Comparison of ENCODE assay signal across 7 mouse cellular contexts in genomic region chr16:20496671-20497600, GRCm38 (mm10). TPM values are rescaled to one million over a fixed set of nuclear protein-coding genes. Genes with fewer than 3 reads are reported as not detected.
DNase-seq lines count a peak whose midpoint lies in the region; ATAC-seq and TF ChIP-seq lines count a peak whose summit lies in the region.

No protein-coding gene starts in this region.

- no peak overlapping the region for H3K9ac ChIP-seq in MEL (ENCODE audit: control insufficient read depth, low read depth, low read length, poor library complexity, severe bottlenecking)
- peak overlapping the region; percentile 7; the same call in 1 of the 2 replicates for H3K9ac ChIP-seq in forebrain, embryonic 11.5 days (ENCODE audit: low read length)
- H3K9ac ChIP-seq in lung, postnatal 0 days (replicated peaks; ENCODE audit: low read depth) = peak overlapping the region; percentile 39; the same call in 1 of the 2 replicates

- H3K27me3 ChIP-seq in MEL (ENCODE audit: control insufficient read depth in 1 of 2, insufficient read depth in 2 of 2, low read length in 2 of 2) = no peaks in the 10 kb centered on the region
- H3K27me3 ChIP-seq in forebrain, embryonic 11.5 days (ENCODE audit: control insufficient read depth, insufficient read depth, low read length) = no peaks in the 10 kb centered on the region; the same call in 1 of the 2 replicates
- H3K27me3 ChIP-seq in lung, postnatal 0 days (replicated peaks; ENCODE audit: insufficient read depth, low read length) = no peaks in the 10 kb centered on the region

- TF ChIP-seq POLR2A in MEL (IDR thresholded peaks at IDR 0.05; ENCODE audit: control insufficient read depth in 1 of 2, insufficient read depth in 1 of 2, low read depth in 1 of 2, low read length in 2 of 2, poor library complexity in 1 of 2) = no peak

- peak; percentile 42 to 84 (median 67) for TF ChIP-seq CTCF in MEL (IDR thresholded peaks at IDR 0.05 in 2 of 3, conservative IDR thresholded peaks at IDR 0.05 in 1 of 3; ENCODE audit: control insufficient read depth in 1 of 3, insufficient read depth in 1 of 3, low read depth in 2 of 3, low read length in 3 of 3, poor library complexity in 1 of 3, severe bottlenecking in 1 of 3)
- TF ChIP-seq CTCF in lung, postnatal 0 days (IDR thresholded peaks at IDR 0.05) = peak; percentile 87

- H3K4me3 ChIP-seq in MEL (ENCODE audit: control insufficient read depth in 1 of 2, insufficient read depth in 1 of 2, low read depth in 2 of 2, low read length in 2 of 2) = no peak overlapping the region
- peak overlapping the region; percentile 27 for H3K4me3 ChIP-seq in forebrain, embryonic 11.5 days (ENCODE audit: low read depth, low read length)
- H3K4me3 ChIP-seq in lung, postnatal 0 days (ENCODE audit: low read depth, low read length) = peak overlapping the region; percentile 35

- 17% methylated on average over 25 of the region's 25 CpGs for WGBS in forebrain, embryonic 11.5 days
- WGBS in lung, postnatal 0 days = 17% methylated on average over 25 of the region's 25 CpGs

- H3K79me2 ChIP-seq in MEL (ENCODE audit: control insufficient read depth, insufficient read depth, low read length, poor library complexity) = peaks cover 11% of the 10 kb centered on the region

- peak overlapping the region; percentile 50 for H3K4me2 ChIP-seq in forebrain, embryonic 11.5 days (ENCODE audit: low read depth, low read length, severe bottlenecking)
- peak overlapping the region; percentile 67 for H3K4me2 ChIP-seq in lung, postnatal 0 days (replicated peaks; ENCODE audit: low read depth, low read length)

- 0 out of 2 replicates have a peak, but pooled peaks have one; percentile 22 for ATAC-seq in forebrain, embryonic 11.5 days (replicated peaks; ENCODE audit: low FRiP score)
- peak; percentile 50 for ATAC-seq in lung, postnatal 0 days

- peaks cover 5 to 8% of the 10 kb centered on the region in 2 experiments for H3K4me1 ChIP-seq in MEL (ENCODE audit: control insufficient read depth in 1 of 2, insufficient read depth in 2 of 2, low read length in 2 of 2)
- H3K4me1 ChIP-seq in forebrain, embryonic 11.5 days (replicated peaks; ENCODE audit: control insufficient read depth, insufficient read depth, low read length) = peaks cover 2% of the 10 kb centered on the region; the same call in 1 of the 2 replicates
- H3K4me1 ChIP-seq in lung, postnatal 0 days (ENCODE audit: insufficient read depth, low read depth, low read length) = peaks cover 2% of the 10 kb centered on the region; the same call in 1 of the 2 replicates

- peaks cover 9 to 18% of the 10 kb centered on the region in 2 experiments for H3K36me3 ChIP-seq in MEL (ENCODE audit: control insufficient read depth in 1 of 2, insufficient read depth in 2 of 2, low read length in 2 of 2)
- peaks cover 4% of the 10 kb centered on the region for H3K36me3 ChIP-seq in forebrain, embryonic 11.5 days (ENCODE audit: control insufficient read depth, insufficient read depth, low read length)
- H3K36me3 ChIP-seq in lung, postnatal 0 days (ENCODE audit: insufficient read depth, low read length) = peaks cover 9% of the 10 kb centered on the region; the same call in 1 of the 2 replicates

- TF ChIP-seq EP300 in MEL (IDR thresholded peaks at IDR 0.05; ENCODE audit: low read depth in 1 of 2, low read length in 2 of 2) = no peak
- TF ChIP-seq EP300 in lung, postnatal 0 days (IDR thresholded peaks at IDR 0.05) = no peak

- no peaks in the 10 kb centered on the region for H3K9me3 ChIP-seq in MEL (replicated peaks; ENCODE audit: insufficient read depth, low read length)
- no peaks in the 10 kb centered on the region for H3K9me3 ChIP-seq in forebrain, embryonic 11.5 days (ENCODE audit: control insufficient read depth, low read length)
- H3K9me3 ChIP-seq in lung, postnatal 0 days (ENCODE audit: low read length) = no peaks in the 10 kb centered on the region

- no peak overlapping the region for H3K27ac ChIP-seq in MEL (ENCODE audit: control insufficient read depth, low read depth, low read length)
- no peak overlapping the region for H3K27ac ChIP-seq in forebrain, embryonic 11.5 days (ENCODE audit: low read depth, low read length)
- peak overlapping the region; percentile 63 for H3K27ac ChIP-seq in lung, postnatal 0 days (ENCODE audit: low read length)

- peak; percentile 88 for TF ChIP-seq RAD21 in MEL (IDR thresholded peaks at IDR 0.05; ENCODE audit: low read depth, low read length)

- peak; percentile 82 for DNase-seq in MEL (ENCODE audit: low read depth, low spot score)
- DNase-seq in c-Kit-negative CD71-positive TER-119-positive erythroid progenitor cells, embryonic 14.5 days (ENCODE audit: low read depth, low spot score) = peak; percentile 62
- DNase-seq in forebrain, embryonic 11.5 days (ENCODE audit: low spot score) = peak; percentile 65
- peak; percentile 69 for DNase-seq in heart, postnatal 4 days
- DNase-seq in layer of hippocampus, adult 8-10 months (ENCODE audit: low spot score in 2 of 2) = peak; percentile 35 to 58
- peak; percentile 94 for DNase-seq in lung, postnatal 0 days (ENCODE audit: low spot score)
- DNase-seq in retina, embryonic 14.5 days (ENCODE audit: low spot score) = peak; percentile 87

TF ChIP-seq in MEL, 35 proteins besides CTCF, POLR2A, EP300 and RAD21 (continues in another document):
- TF ChIP-seq SIN3A (IDR thresholded peaks at IDR 0.05; ENCODE audit: low read length) = peak; percentile 56; the same call in 1 of the 2 replicates
- TF ChIP-seq NELFE (IDR thresholded peaks at IDR 0.05; ENCODE audit: low read depth, low read length) = no peak
- no peak for TF ChIP-seq KAT2A (conservative IDR thresholded peaks at IDR 0.05; ENCODE audit: low read depth, low read length)
- TF ChIP-seq SMC3 (IDR thresholded peaks at IDR 0.05; ENCODE audit: low read depth, low read length) = peak; percentile 65
- no peak for TF ChIP-seq MAX (IDR thresholded peaks at IDR 0.05; ENCODE audit: low read length)
- TF ChIP-seq ZC3H11A (IDR thresholded peaks at IDR 0.05; ENCODE audit: low read depth, low read length) = peak; percentile 52; the same call in 1 of the 2 replicates
- TF ChIP-seq MXI1 (IDR thresholded peaks at IDR 0.05; ENCODE audit: low read depth, low read length) = 0 out of 2 replicates have a peak, but pooled peaks have one; percentile 38
- TF ChIP-seq TCF12 (IDR thresholded peaks at IDR 0.05; ENCODE audit: low read depth, low read length) = no peak
- peak; percentile 46; the same call in 1 of the 2 replicates for TF ChIP-seq HCFC1 (IDR thresholded peaks at IDR 0.05; ENCODE audit: low read depth, low read length)
- no peak for TF ChIP-seq TAL1 (IDR thresholded peaks at IDR 0.05; ENCODE audit: low read length)
- no peak for TF ChIP-seq MEF2A (IDR thresholded peaks at IDR 0.05; ENCODE audit: extremely low read depth, insufficient replicate concordance, low read depth, low read length, poor library complexity, severe bottlenecking)
- no peak for TF ChIP-seq CHD2 (IDR thresholded peaks at IDR 0.05; ENCODE audit: low read length)
- no peak for TF ChIP-seq JUND (IDR thresholded peaks at IDR 0.05; ENCODE audit: low read depth, low read length)
- TF ChIP-seq MYB (IDR thresholded peaks at IDR 0.05; ENCODE audit: low read depth, low read length) = no peak
- no peak for TF ChIP-seq ZKSCAN1 (IDR thresholded peaks at IDR 0.05; ENCODE audit: low read depth, low read length)
- no peak for TF ChIP-seq UBTF (IDR thresholded peaks at IDR 0.05; ENCODE audit: borderline replicate concordance, insufficient read depth, low read depth, low read length)
- no peak for TF ChIP-seq RCOR1 (IDR thresholded peaks at IDR 0.05; ENCODE audit: low read depth, low read length)
- TF ChIP-seq TBP (IDR thresholded peaks at IDR 0.05; ENCODE audit: low read depth, low read length) = no peak
- TF ChIP-seq ZNF384 (IDR thresholded peaks at IDR 0.05; ENCODE audit: low read depth, low read length) = no peak

RNA-seq across cellular contexts. Expression of gene Eif2b5, which starts 1.7 kb away (rescaled TPM):
- total RNA-seq in MEL (2012; rRNA removed) = 131 and 137 TPM in 2 replicates
- polyA plus RNA-seq in MEL (2012; ENCODE audit: insufficient read depth in 1 of 2, insufficient read length in 2 of 2, low read depth in 1 of 2, low replicate concordance in 2 of 2, missing spikeins in 1 of 2) = 100 to 1,000 TPM in 1 of 2 experiments, 10 to 100 TPM in 1; 91.1 to 115 TPM
- 135 and 138 TPM in 2 replicates for polyA plus RNA-seq in forebrain, embryonic 11.5 days (2014; fragmentation: Nextera tagmentation; extraction: Ambion mirVana)
- total RNA-seq in heart, postnatal 4 days (2021) = 10 to 100 TPM; 55.9 to 59.8 TPM
- total RNA-seq in layer of hippocampus, adult 8-10 months (2022) = 10 to 100 TPM; 48.2 to 57.6 (median 55.7) TPM
- 46.9 and 51.1 TPM in 2 replicates for polyA plus RNA-seq in lung, postnatal 0 days (2015; fragmentation: Nextera tagmentation; extraction: Ambion mirVana)

RNA-seq across cellular contexts. Expression of gene Dvl3, which starts 19.8 kb away (rescaled TPM):
- total RNA-seq in MEL (2012; rRNA removed) = 4.0 and 4.1 TPM in 2 replicates
- polyA plus RNA-seq in MEL (2012; ENCODE audit: insufficient read depth in 1 of 2, insufficient read length in 2 of 2, low read depth in 1 of 2, low replicate concordance in 2 of 2, missing spikeins in 1 of 2) = 10 to 100 TPM in 1 of 2 experiments, not detected in 1; 20.5 TPM
- polyA plus RNA-seq in forebrain, embryonic 11.5 days (2014; fragmentation: Nextera tagmentation; extraction: Ambion mirVana) = 42.8 and 45.4 TPM in 2 replicates
- 10 to 100 TPM; 70.6 to 73.1 TPM for total RNA-seq in heart, postnatal 4 days (2021)
- total RNA-seq in layer of hippocampus, adult 8-10 months (2022) = 10 to 100 TPM; 50.2 to 61.7 (median 53.6) TPM
- polyA plus RNA-seq in lung, postnatal 0 days (2015; fragmentation: Nextera tagmentation; extraction: Ambion mirVana) = 10.3 and 10.5 TPM in 2 replicates

RNA-seq across cellular contexts. Expression of gene Ap2m1, which starts 38.3 kb away (rescaled TPM):
- 185 and 199 TPM in 2 replicates for total RNA-seq in MEL (2012; rRNA removed)
- 1,000 to 10,000 TPM in 1 of 2 experiments, 100 to 1,000 TPM in 1; 312 to 1,810 TPM for polyA plus RNA-seq in MEL (2012; ENCODE audit: insufficient read depth in 1 of 2, insufficient read length in 2 of 2, low read depth in 1 of 2, low replicate concordance in 2 of 2, missing spikeins in 1 of 2)
- 797 and 824 TPM in 2 replicates for polyA plus RNA-seq in forebrain, embryonic 11.5 days (2014; fragmentation: Nextera tagmentation; extraction: Ambion mirVana)
- total RNA-seq in heart, postnatal 4 days (2021) = 100 to 1,000 TPM; 283 to 296 TPM
- 100 to 1,000 TPM; 669 to 728 (median 710) TPM for total RNA-seq in layer of hippocampus, adult 8-10 months (2022)
- 402 and 427 TPM in 2 replicates for polyA plus RNA-seq in lung, postnatal 0 days (2015; fragmentation: Nextera tagmentation; extraction: Ambion mirVana)

RNA-seq across cellular contexts. Expression of gene Abcf3, which starts 51.4 kb away (rescaled TPM):
- 42.0 and 46.5 TPM in 2 replicates for total RNA-seq in MEL (2012; rRNA removed)
- polyA plus RNA-seq in MEL (2012; ENCODE audit: insufficient read depth in 1 of 2, insufficient read length in 2 of 2, low read depth in 1 of 2, low replicate concordance in 2 of 2, missing spikeins in 1 of 2) = 10 to 100 TPM in 1 of 2 experiments, not detected in 1; 79.6 TPM
- 51.6 and 55.9 TPM in 2 replicates for polyA plus RNA-seq in forebrain, embryonic 11.5 days (2014; fragmentation: Nextera tagmentation; extraction: Ambion mirVana)
- total RNA-seq in heart, postnatal 4 days (2021) = 10 to 100 TPM; 64.0 to 65.1 TPM
- 100 to 1,000 TPM in 2 of 4 experiments, 10 to 100 TPM in 2; 90.6 to 109 (median 98.4) TPM for total RNA-seq in layer of hippocampus, adult 8-10 months (2022)
- polyA plus RNA-seq in lung, postnatal 0 days (2015; fragmentation: Nextera tagmentation; extraction: Ambion mirVana) = 36.3 and 39.6 TPM in 2 replicates

Comparison
In these comparisons a context has a peak if more than half of its experiments do, and no peak if none do; other contexts are left out.
1. H3K4me3 ChIP-seq: peak in forebrain, embryonic 11.5 days (single experiment) and lung, postnatal 0 days (single experiment); none in MEL (0 of 2).
2. Peak in every context shown above with its lines, with median percentiles within 50 percentile points of each other: DNase-seq.